Mouse (Mus musculus): ENCODE data around the gene Rsu1.

Rsu1 gene

DNA sequence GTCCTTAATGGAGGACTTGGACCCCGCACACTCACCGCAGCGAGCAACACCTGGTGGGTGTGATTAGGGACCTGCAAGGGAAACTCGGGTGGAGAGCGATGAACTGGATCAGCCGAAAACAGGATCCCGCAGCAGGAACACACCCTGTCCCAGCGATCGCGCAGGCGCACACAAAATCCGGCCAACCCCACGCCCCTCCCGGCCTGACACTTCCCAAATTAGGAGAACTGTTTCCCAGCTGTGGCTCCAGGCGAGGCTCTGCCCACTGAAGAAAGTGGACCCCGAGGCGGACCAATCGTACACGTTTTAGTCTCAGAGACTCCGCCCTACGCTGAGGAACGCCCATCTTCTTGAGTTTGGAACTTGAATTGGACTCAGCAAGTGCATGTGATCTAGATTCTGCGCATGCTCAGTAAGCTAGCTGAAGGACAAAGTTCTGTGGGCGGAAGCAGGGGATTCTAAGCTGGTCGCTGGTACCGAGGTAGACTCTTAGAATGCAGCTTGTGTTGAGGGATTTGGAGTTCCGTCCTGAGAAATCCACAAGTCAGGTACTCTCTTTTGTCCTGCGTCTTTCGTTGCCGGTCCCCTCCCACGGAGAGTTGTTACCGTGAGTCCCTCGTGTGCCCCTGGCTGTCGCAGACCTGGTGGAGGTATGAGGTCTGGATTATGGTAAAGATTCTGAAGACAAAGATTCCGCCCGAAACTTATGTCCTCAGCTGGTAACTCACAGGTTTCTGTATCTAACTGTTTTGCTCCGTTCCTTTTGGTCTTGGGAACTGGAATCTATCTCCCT, at the start of gene Rsu1:
Rsu1 (minus strand) TSS at position 251 of the 793 bp plus-strand sequence.
- Histone ChIP-seq H3K9me3 (ENCODE audit: low read length) (no peaks in the 10 kb centered on the region), H3K27me3 (ENCODE audit: insufficient read depth, low read length) (no peaks in the 10 kb centered on the region), H3K36me3 (ENCODE audit: insufficient read depth, low read length) (peaks cover 30% of the 10 kb centered on the region), H3K4me3 (replicated peaks; ENCODE audit: low read length) (peak within 1 kb of the TSS; percentile 85), H3K4me1 (replicated peaks; ENCODE audit: low read depth, low read length) (peaks cover 22% of the 10 kb centered on the region)
- TF ChIP-seq CTCF (conservative IDR thresholded peaks at IDR 0.05; ENCODE audit: low read length) (no peak), NANOG (IDR thresholded peaks at IDR 0.05; ENCODE audit: borderline replicate concordance, low read length) (no peak), POU5F1 (IDR thresholded peaks at IDR 0.05; ENCODE audit: borderline replicate concordance, low read length) (no peak)

DNA sequence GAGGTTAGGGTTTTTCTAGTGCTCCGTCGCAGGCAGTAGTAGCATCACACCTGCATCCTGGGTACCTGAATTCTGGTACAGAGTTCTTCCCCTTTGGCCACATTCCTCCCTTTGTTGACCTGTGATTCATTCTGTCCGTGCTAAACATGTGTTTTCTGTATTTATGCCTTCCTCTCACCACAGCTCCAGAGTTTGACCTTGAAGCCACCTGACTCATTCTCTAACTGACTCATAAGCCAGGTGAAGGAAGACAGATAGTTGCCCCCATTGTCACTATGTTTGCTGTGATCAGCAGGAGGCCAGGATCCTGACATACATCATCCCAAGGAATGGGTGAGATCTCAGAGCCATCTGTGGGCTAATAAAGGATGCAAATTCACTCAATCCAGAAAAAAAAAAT, 32.2 kb upstream of the Rsu1 start:
- Histone ChIP-seq H3K36me3 (ENCODE audit: insufficient read depth, low read length) (no peaks in the 10 kb centered on the region), H3K4me3 (replicated peaks; ENCODE audit: low read length) (no peak overlapping the region), H3K9me3 (ENCODE audit: low read length) (no peaks in the 10 kb centered on the region), H3K27me3 (ENCODE audit: insufficient read depth, low read length) (no peaks in the 10 kb centered on the region), H3K4me1 (replicated peaks; ENCODE audit: low read depth, low read length) (no peaks in the 10 kb centered on the region)
- TF ChIP-seq CTCF (conservative IDR thresholded peaks at IDR 0.05; ENCODE audit: low read length) (no peak), NANOG (IDR thresholded peaks at IDR 0.05; ENCODE audit: borderline replicate concordance, low read length) (no peak), POU5F1 (IDR thresholded peaks at IDR 0.05; ENCODE audit: borderline replicate concordance, low read length) (no peak)

DNA sequence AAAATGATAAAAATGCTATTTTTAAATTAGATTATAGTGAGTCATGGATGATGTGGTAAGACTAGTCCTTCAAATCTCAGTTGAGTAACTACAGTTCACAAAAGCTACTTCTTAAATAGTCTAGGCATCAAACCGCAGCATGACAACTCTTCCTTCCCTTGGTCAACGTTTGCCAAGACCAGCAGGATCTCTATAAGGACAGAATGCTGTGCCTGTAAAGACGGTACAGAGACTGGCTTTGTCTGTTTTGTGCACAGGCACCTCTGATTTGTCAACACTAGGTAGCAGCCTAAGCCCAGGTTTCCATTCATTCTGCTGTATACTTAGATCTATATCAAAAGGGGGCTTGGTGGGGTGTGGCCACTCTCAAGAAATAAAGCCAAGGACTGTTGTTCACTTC, 27.8 kb upstream of the Rsu1 start:
- Histone ChIP-seq H3K27me3 (ENCODE audit: insufficient read depth, low read length) (no peaks in the 10 kb centered on the region), H3K4me3 (replicated peaks; ENCODE audit: low read length) (no peak overlapping the region), H3K36me3 (ENCODE audit: insufficient read depth, low read length) (no peaks in the 10 kb centered on the region), H3K9me3 (ENCODE audit: low read length) (no peaks in the 10 kb centered on the region), H3K4me1 (replicated peaks; ENCODE audit: low read depth, low read length) (no peaks in the 10 kb centered on the region)
- no peak for TF ChIP-seq POU5F1 (IDR thresholded peaks at IDR 0.05; ENCODE audit: borderline replicate concordance, low read length)
- 0 out of 2 replicates have a peak, but pooled peaks have one; percentile 9 for TF ChIP-seq CTCF (conservative IDR thresholded peaks at IDR 0.05; ENCODE audit: low read length)

DNA sequence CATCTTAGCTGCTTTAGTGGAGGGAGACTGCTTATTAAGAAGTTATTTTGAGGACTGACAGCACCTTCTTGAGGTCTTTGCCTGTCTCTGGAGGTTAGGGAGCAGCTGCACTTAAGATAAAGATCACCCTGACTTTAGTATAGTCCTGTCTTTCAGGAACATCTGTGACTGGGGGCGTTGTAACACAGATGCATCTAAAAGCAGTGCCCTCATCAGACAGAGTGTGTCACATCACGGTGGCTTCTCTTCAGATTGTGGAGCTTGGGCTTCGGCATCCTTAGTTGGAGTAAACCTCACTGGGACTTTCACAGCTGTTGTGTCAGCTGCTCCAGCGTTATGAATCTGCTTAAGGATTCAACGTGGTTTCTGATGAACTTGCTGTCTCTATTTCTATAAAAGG, 26.5 kb upstream of the Rsu1 start:
- no peak for TF ChIP-seq POU5F1 (IDR thresholded peaks at IDR 0.05; ENCODE audit: borderline replicate concordance, low read length)
- no peak for TF ChIP-seq NANOG (IDR thresholded peaks at IDR 0.05; ENCODE audit: borderline replicate concordance, low read length)
- TF ChIP-seq CTCF (conservative IDR thresholded peaks at IDR 0.05; ENCODE audit: low read length), result no peak
- no peaks in the 10 kb centered on the region for H3K36me3 ChIP-seq (ENCODE audit: insufficient read depth, low read length)

DNA sequence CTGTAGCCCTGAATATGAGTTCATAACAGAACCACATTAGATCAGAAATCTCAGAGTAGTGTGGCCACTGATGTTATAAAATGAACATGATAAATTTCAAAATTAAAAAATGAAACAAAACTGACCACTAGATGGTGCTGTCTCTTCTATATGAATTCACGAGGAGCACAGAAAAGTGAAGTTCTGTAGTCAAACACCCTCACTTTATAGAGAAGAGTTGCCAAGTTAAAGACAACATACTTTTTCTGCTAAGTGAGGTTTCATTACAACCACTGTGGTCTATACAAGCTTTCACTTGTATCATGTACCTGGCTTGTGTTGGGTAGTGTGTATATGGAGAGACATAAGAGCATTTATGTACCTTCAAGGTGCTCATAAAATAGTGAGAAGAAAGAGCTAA, 19.4 kb upstream of the Rsu1 start:
- TF ChIP-seq POU5F1 (IDR thresholded peaks at IDR 0.05; ENCODE audit: borderline replicate concordance, low read length) (no peak), CTCF (conservative IDR thresholded peaks at IDR 0.05; ENCODE audit: low read length) (peak; percentile 31), NANOG (IDR thresholded peaks at IDR 0.05; ENCODE audit: borderline replicate concordance, low read length) (no peak)
- no peaks in the 10 kb centered on the region for H3K9me3 ChIP-seq (ENCODE audit: low read length)
- H3K27me3 ChIP-seq (ENCODE audit: insufficient read depth, low read length), result no peaks in the 10 kb centered on the region
- no peaks in the 10 kb centered on the region for H3K4me1 ChIP-seq (replicated peaks; ENCODE audit: low read depth, low read length)
- H3K36me3 ChIP-seq (ENCODE audit: insufficient read depth, low read length), result no peaks in the 10 kb centered on the region
- no peak overlapping the region for H3K4me3 ChIP-seq (replicated peaks; ENCODE audit: low read length)

More for the DNA sequence above, 26.5 kb upstream of the Rsu1 start:
- Histone ChIP-seq H3K27me3 (ENCODE audit: insufficient read depth, low read length) (no peaks in the 10 kb centered on the region), H3K4me3 (replicated peaks; ENCODE audit: low read length) (no peak overlapping the region), H3K4me1 (replicated peaks; ENCODE audit: low read depth, low read length) (no peaks in the 10 kb centered on the region), H3K9me3 (ENCODE audit: low read length) (no peaks in the 10 kb centered on the region)

DNA sequence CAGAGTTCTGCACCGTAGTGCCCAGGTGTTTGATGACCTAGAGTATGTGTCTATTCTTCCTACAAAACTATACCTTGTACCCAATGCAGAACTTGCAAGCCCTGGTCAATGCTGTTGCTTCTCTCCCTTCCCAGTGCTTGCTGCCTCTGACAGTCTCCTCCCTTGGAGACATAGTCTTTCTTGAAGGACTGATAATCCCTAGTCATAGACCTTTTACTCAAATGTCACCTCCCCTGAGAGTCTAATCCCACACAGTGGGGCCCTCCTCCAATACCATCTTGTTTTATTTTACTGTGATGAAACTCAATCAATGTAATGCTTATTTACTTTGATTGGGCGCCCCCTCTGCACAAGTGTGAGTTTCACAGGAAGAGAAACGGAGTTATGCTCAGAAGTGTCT, 18.9 kb upstream of the Rsu1 start:
- Histone ChIP-seq H3K9me3 (ENCODE audit: low read length) (no peaks in the 10 kb centered on the region), H3K27me3 (ENCODE audit: insufficient read depth, low read length) (no peaks in the 10 kb centered on the region), H3K4me1 (replicated peaks; ENCODE audit: low read depth, low read length) (no peaks in the 10 kb centered on the region), H3K36me3 (ENCODE audit: insufficient read depth, low read length) (no peaks in the 10 kb centered on the region), H3K4me3 (replicated peaks; ENCODE audit: low read length) (no peak overlapping the region)
- TF ChIP-seq POU5F1 (IDR thresholded peaks at IDR 0.05; ENCODE audit: borderline replicate concordance, low read length) (no peak), NANOG (IDR thresholded peaks at IDR 0.05; ENCODE audit: borderline replicate concordance, low read length) (no peak), CTCF (conservative IDR thresholded peaks at IDR 0.05; ENCODE audit: low read length) (no peak)

DNA sequence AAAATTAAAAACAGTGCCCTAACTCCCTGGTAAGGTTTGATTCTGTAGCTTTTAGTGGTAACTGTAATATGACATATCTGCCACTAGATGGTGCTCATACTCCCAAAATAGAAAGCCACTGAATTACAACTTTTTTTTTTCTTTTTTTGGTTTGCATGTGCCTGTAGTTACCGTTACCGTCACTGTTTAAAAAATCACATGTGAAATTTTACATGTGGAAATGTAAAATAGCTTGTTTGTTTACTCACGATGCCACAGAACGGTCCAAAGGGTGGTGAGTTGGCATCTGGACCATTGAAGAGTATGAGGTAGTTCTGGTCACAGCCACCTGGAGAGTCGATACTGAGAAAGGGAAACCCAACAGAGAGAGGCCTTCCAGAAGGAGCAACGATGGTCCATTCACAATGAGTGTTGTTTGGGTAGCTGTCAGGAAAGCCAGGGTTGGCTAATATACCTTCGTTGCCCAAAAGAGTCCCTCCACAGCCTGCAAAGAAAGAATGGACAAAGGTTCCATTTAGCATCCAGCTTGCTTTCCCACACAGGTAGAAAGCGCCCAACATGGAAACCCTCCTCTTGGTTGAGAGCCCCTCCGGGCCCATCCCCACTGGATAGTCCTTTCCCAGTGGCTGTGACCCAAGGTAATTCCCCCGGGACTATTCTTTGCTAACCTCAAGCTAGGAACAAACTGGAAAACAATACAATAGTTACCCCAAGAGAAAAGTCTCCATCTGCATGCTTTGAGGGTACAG, 7.1 kb upstream of the Rsu1 start:
- Histone ChIP-seq H3K4me3 (replicated peaks; ENCODE audit: low read length) (no peak overlapping the region), H3K9me3 (ENCODE audit: low read length) (no peaks in the 10 kb centered on the region), H3K27me3 (ENCODE audit: insufficient read depth, low read length) (no peaks in the 10 kb centered on the region), H3K4me1 (replicated peaks; ENCODE audit: low read depth, low read length) (0 out of 2 replicates have a peak, but pooled peaks cover 5% of the 10 kb centered on the region), H3K36me3 (ENCODE audit: insufficient read depth, low read length) (no peaks in the 10 kb centered on the region)
- TF ChIP-seq POU5F1 (IDR thresholded peaks at IDR 0.05; ENCODE audit: borderline replicate concordance, low read length) (no peak), NANOG (IDR thresholded peaks at IDR 0.05; ENCODE audit: borderline replicate concordance, low read length) (no peak), CTCF (conservative IDR thresholded peaks at IDR 0.05; ENCODE audit: low read length) (peak; percentile 83)

DNA sequence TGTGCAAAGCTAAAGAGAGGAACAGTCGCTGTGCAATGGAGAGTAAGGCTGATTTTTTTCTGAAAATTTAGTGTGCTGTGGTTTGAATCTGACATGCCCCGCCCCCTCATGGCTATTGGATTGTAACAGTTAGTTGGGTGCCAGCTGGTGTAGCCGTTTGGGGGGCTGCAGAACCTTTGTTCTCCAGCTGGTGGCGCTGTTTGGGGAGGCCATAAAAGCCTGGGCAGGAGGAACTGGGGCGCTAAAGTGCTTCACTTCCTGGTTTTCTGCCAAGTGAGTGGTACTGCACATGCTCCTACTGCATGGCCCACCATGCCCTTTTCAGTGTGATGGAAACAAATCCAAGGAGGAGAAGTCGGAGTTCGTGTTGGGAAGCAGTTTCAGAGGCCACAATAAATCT, 4.7 kb upstream of the Rsu1 start:
- peaks cover 11% of the 10 kb centered on the region; the same call in 1 of the 2 replicates for H3K4me1 ChIP-seq (replicated peaks; ENCODE audit: low read depth, low read length)
- H3K36me3 ChIP-seq (ENCODE audit: insufficient read depth, low read length), result no peaks in the 10 kb centered on the region
- H3K4me3 ChIP-seq (replicated peaks; ENCODE audit: low read length), result no peak overlapping the region
- no peaks in the 10 kb centered on the region for H3K9me3 ChIP-seq (ENCODE audit: low read length)
- TF ChIP-seq POU5F1 (IDR thresholded peaks at IDR 0.05; ENCODE audit: borderline replicate concordance, low read length) (no peak), NANOG (IDR thresholded peaks at IDR 0.05; ENCODE audit: borderline replicate concordance, low read length) (no peak), CTCF (conservative IDR thresholded peaks at IDR 0.05; ENCODE audit: low read length) (peak; percentile 99)
- no peaks in the 10 kb centered on the region for H3K27me3 ChIP-seq (ENCODE audit: insufficient read depth, low read length)

Data from E14TG2a.4 (cell line).